Mouse (Mus musculus) heart, adult 2 months (tissue): ENCODE measurements around the gene Gm17364.

Experiments
- CTCF ChIP-seq: fragments of 200-600 bp; IDR thresholded peaks from 2 replicates; pipeline ENCODE4 v1.8.1; 2022; ENCODE audit warnings: antibody characterized with exemption, mild to moderate bottlenecking, moderate library complexity
- POLR2A ChIP-seq: fragments of 200-500 bp; IDR thresholded peaks from 2 replicates; pipeline ENCODE4 v1.6.1; 2011; ENCODE audit warnings: mild to moderate bottlenecking, low read depth, low read length, control low read depth; ENCODE audit not compliant: insufficient read depth

- TF ChIP-seq CTCF: no peak
- TF ChIP-seq POLR2A: no peak
Observed at GRCm38 (mm10) chr13:41228060-41228459, 45.7 kb downstream of the Gm17364 start.
